Mouse (Mus musculus) G1E (cell line): ENCODE measurements at regions not wholly inside any gene's neighbourhood (a gene's known extent, or its start where the extent isn't known, plus 50 kb on each side); places are given as distances from the start of the nearest gene placed in this dataset.
A peak's percentile ranks its signal among the peaks of the same experiment; 100 is the strongest.

Source experiments
- ATAC-seq: 2 replicates; pipeline ENCODE4 v1.8.0; 2016; ENCODE audit warnings: mild to moderate bottlenecking; ENCODE audit not compliant: insufficient number of reproducible peaks, poor library complexity, low FRiP score, severe bottlenecking; ENCODE audit errors: extremely low read depth
- DNase-seq: peaks from one replicate; pipeline ENCODE4 v3.0.0; 2012; ENCODE audit warnings: low spot score
- H3K27me3 ChIP-seq: 2 replicates; pipeline ENCODE4 v1.6.1; 2012; ENCODE audit warnings: mild to moderate bottlenecking, low read length, inconsistent platforms; ENCODE audit not compliant: insufficient read depth
- H3K36me3 ChIP-seq: replicated peaks from 2 replicates; pipeline ENCODE3; 2012; ENCODE audit warnings: mild to moderate bottlenecking, inconsistent platforms
- H3K4me1 ChIP-seq: 2 replicates; pipeline ENCODE4 v1.6.1; 2012; ENCODE audit warnings: low read depth, low read length, inconsistent platforms, mixed read lengths; ENCODE audit not compliant: insufficient read depth
- H3K4me3 ChIP-seq: 2 replicates; pipeline ENCODE4 v1.5.1; 2012; ENCODE audit warnings: low read depth, mild to moderate bottlenecking, inconsistent platforms, low read length, moderate library complexity, mixed read lengths
- H3K9me3 ChIP-seq: replicated peaks from 2 replicates; pipeline ENCODE4 v1.6.1; 2012; ENCODE audit warnings: inconsistent platforms
- CTCF ChIP-seq: IDR thresholded peaks from 2 replicates; pipeline ENCODE4 v1.5.1; 2012; ENCODE audit warnings: low read depth, low read length, inconsistent platforms, mixed read lengths
- GATA1 ChIP-seq: IDR thresholded peaks from 2 replicates; pipeline ENCODE4 v1.6.1; 2012; ENCODE audit warnings: borderline replicate concordance, low read length, inconsistent platforms, mixed read lengths
- GATA2 ChIP-seq: IDR thresholded peaks from 2 replicates; pipeline ENCODE4 v1.6.1; 2012; ENCODE audit warnings: low read depth, low read length, inconsistent platforms, borderline replicate concordance
- POLR2AphosphoS5 ChIP-seq: IDR thresholded peaks from 2 replicates; pipeline ENCODE4 v1.6.1; 2012; ENCODE audit warnings: low read depth, low read length, inconsistent platforms; ENCODE audit not compliant: insufficient replicate concordance
- TAL1 ChIP-seq: conservative IDR thresholded peaks from 2 replicates; pipeline ENCODE4 v1.6.1; 2012; ENCODE audit warnings: low read depth, low read length, inconsistent platforms, mixed read lengths

DNA sequence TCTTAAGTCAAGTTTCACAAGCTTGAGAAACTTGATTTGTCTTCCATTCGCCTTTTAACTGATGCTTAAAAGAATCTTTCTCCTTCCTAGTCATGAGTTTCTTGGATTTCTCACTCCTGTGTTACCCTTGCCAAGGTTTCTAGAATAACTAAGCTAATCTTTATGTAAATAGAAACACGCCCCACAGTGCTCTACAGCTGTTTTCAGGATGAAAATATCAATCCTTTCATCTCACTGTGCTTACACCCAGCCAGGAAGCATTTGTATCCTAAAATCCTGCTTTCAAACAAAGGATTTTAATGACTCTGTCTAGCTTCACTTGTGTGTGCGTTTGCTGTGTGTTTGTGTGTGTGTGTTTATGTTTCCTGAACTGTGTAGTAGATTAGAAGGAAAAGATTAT is 119.5 kb upstream of the Hcn1 start:
- TF ChIP-seq CTCF (no peak), GATA1 (no peak), POLR2AphosphoS5 (no peak), TAL1 (no peak), GATA2 (no peak)
- H3K27me3 ChIP-seq = no peaks in the 10 kb centered on the region
- no peak overlapping the region for H3K4me3 ChIP-seq
- no peaks in the 10 kb centered on the region; the same call in 1 of the 2 replicates for H3K9me3 ChIP-seq
- DNase-seq (no peak), ATAC-seq (no peak)
- no peaks in the 10 kb centered on the region for H3K4me1 ChIP-seq
- H3K36me3 ChIP-seq = no peaks in the 10 kb centered on the region

GRCm38 (mm10) chr13:117508746-117509145 is 93.4 kb upstream of the Hcn1 start:
- H3K4me1 ChIP-seq = no peaks in the 10 kb centered on the region
- ATAC-seq (no peak), DNase-seq (no peak)
- no peaks in the 10 kb centered on the region for H3K36me3 ChIP-seq
- peaks cover 12% of the 10 kb centered on the region for H3K9me3 ChIP-seq
- TF ChIP-seq TAL1 = no peak
- TF ChIP-seq GATA2 = no peak
- TF ChIP-seq GATA1 = no peak
- TF ChIP-seq POLR2AphosphoS5 = no peak
- no peak for TF ChIP-seq CTCF
- H3K27me3 ChIP-seq = no peaks in the 10 kb centered on the region
- no peak overlapping the region for H3K4me3 ChIP-seq

DNA sequence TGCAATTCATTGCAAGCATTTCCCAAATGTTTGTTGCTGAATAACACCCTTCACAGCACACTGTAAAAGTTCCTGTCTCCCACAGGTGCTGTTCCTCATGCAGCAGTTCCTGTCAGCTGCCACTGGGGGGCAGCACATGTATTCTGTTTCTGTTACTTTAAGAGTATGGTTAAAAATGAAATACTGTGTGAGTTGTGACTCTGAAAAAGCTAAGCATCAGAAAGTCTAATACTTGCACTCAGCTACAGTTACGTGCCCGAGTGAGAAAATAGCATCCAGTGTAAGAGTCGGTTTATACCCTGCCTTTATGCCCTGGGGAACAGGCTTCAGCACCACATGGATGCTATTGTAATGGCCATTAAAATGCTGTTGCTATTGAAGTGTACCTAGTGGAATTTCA is 52.0 kb upstream of the Hcn1 start:
- TF ChIP-seq CTCF (peak; percentile 73), GATA2 (no peak)
- DNase-seq (no peak), ATAC-seq (peak; percentile 63)
- peaks cover 3% of the 10 kb centered on the region; the same call in 1 of the 2 replicates for H3K9me3 ChIP-seq
- H3K27me3 ChIP-seq = no peaks in the 10 kb centered on the region
- H3K36me3 ChIP-seq = no peaks in the 10 kb centered on the region
- no peak overlapping the region for H3K4me3 ChIP-seq
- H3K4me1 ChIP-seq = no peaks in the 10 kb centered on the region
